Mouse (Mus musculus) embryonic fibroblast, embryonic 13.5 days (primary cell): ENCODE data around the gene Ube3b. TPM values are rescaled to one million over a fixed set of nuclear protein-coding genes. Genes with fewer than 3 reads are reported as not detected.

ENCODE experiments used
- H3K27ac ChIP-seq: 2 replicates; pipeline ENCODE4 v1.5.1; 2012; ENCODE audit warnings: low read length, control low read depth, inconsistent platforms; ENCODE audit not compliant: insufficient read depth
- H3K4me1 ChIP-seq: 2 replicates; pipeline ENCODE4 v1.6.1; 2011; ENCODE audit warnings: low read length; ENCODE audit not compliant: control insufficient read depth, insufficient read depth
- H3K4me3 ChIP-seq: 2 replicates; pipeline ENCODE4 v1.5.1; 2011; ENCODE audit warnings: mild to moderate bottlenecking, control low read depth, low read length; ENCODE audit not compliant: insufficient read depth
- CTCF ChIP-seq: IDR thresholded peaks from 2 replicates; pipeline ENCODE4 v1.5.1; 2011; ENCODE audit warnings: mild to moderate bottlenecking, control low read depth, low read length, moderate library complexity, borderline replicate concordance; ENCODE audit not compliant: insufficient read depth
- POLR2A ChIP-seq: IDR thresholded peaks from 2 replicates; pipeline ENCODE4 v1.6.1; 2011; ENCODE audit warnings: low read depth, mild to moderate bottlenecking, control low read depth, low read length, moderate library complexity
- polyA plus RNA-seq: library from polyadenylated mRNA; stranded (reverse); fragments of >200 nt; gene quantifications from 2 replicates; pipeline ENCODE4 v1.2.4, GENCODE M21; 2011; ENCODE audit warnings: low read depth; ENCODE audit not compliant: missing spikeins, insufficient read length

The Ube3b gene
- polyA plus RNA-seq = 45.5 and 45.7 TPM in 2 replicates

DNA sequence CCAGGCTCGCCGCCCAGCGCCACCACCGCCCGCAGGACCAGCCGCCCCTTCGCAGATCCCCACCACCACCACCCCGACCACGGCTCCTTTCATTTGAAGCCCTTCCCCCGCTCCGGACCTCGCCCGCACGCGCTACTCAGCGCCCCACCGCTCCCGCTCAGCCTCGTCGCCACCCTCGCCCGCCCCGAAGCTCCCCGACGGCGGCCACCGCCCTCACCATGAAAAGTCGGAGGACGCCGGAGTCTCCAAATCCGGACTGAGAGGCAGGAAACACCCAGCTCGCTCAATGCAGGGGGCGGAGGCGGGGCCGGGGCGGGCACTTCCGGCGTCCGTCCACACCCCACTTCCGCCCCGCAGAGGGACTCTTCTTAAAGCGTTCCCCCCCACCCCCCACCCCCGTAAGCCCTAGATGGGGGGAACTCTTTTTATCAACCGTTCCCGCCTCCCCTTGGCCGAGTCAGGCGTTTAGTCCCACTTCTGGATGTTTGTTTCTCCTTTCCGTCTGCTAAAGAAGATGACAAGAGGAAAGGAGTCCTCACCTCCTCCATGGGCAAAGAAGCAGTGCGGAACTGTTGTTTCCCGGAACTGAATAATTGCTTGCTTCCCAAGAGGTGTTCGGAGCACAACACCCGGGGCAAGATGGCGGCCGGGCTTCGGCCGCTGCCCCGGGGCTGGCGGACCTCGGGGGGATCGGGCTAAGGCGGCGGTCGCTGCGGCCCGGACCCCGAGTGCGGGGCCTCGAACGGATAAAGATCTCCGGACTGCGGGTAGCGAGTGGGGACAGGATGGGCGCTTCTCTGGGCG lies at the start of gene Ube3b, which contains the start of gene Kctd10:
TSS of gene Ube3b (plus strand) at position 399 of the 804 bp plus-strand sequence.
TSS of gene Kctd10 (minus strand) at position 300 of the 804 bp plus-strand sequence.
- no peak for TF ChIP-seq CTCF
- peak; percentile 91 for TF ChIP-seq POLR2A
- H3K4me3 ChIP-seq = peak within 1 kb of the TSS; percentile 99
- H3K27ac ChIP-seq = peak within 1 kb of the TSS; percentile 87
- peaks cover 9% of the 10 kb centered on the region; the same call in 1 of the 2 replicates for H3K4me1 ChIP-seq

DNA sequence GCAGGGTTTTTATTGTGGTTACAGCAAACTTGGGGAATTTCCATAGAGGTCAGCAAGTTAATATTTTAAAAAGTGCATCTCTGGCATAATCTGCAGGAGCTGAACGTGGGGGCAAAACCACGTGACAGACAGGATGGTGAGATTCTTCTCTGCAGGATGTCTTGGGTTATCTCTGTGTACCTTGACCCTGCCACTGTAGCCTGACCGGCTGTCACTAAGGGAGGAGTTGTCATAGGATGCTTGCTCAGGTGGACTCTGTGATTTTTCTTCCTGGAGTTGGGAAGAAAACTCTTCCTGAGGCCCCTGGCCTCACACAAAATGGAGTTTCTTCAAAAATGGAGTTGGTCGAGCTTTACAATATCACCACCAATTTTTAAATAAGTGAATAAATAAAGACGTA lies 37.4 kb upstream of the Ube3b start:
- TF ChIP-seq POLR2A (no peak), CTCF (no peak)
- no peaks in the 10 kb centered on the region for H3K4me1 ChIP-seq
- H3K4me3 ChIP-seq = no peak overlapping the region
- no peak overlapping the region for H3K27ac ChIP-seq

DNA sequence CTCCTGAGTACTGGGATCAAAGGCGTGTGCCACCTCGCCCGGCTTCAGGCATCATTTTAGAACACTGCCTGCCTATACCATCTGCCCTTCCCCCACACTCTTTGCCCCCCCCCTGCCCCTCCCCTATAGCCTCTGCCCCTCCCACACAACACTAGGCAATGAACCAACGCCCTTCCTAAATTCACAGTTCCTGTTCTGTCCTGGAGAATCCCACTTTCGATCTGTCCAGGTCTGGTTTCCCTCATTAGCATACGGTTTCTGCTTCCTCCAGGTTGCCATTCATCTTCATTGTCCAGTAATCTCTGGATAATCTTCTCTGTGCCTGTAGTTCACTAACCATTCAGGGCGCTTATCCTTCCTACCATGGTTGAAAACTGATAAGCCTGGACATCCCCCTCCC lies 36.8 kb upstream of the Ube3b start:
- H3K27ac ChIP-seq = no peak overlapping the region
- no peaks in the 10 kb centered on the region for H3K4me1 ChIP-seq
- no peak overlapping the region for H3K4me3 ChIP-seq
- no peak for TF ChIP-seq POLR2A
- TF ChIP-seq CTCF = no peak

GRCm38 (mm10) chr5:114345538-114345937 lies 34.9 kb upstream of the Ube3b start:
- TF ChIP-seq CTCF (no peak), POLR2A (no peak)
- H3K4me1 ChIP-seq = no peaks in the 10 kb centered on the region
- H3K27ac ChIP-seq = no peak overlapping the region

GRCm38 (mm10) chr5:114347005-114347404 lies 33.4 kb upstream of the Ube3b start:
- Histone ChIP-seq H3K27ac (no peak overlapping the region), H3K4me1 (no peaks in the 10 kb centered on the region), H3K4me3 (no peak overlapping the region)
- TF ChIP-seq CTCF = no peak

More at GRCm38 (mm10) chr5:114345538-114345937, 34.9 kb upstream of the Ube3b start:
- no peak overlapping the region for H3K4me3 ChIP-seq

DNA sequence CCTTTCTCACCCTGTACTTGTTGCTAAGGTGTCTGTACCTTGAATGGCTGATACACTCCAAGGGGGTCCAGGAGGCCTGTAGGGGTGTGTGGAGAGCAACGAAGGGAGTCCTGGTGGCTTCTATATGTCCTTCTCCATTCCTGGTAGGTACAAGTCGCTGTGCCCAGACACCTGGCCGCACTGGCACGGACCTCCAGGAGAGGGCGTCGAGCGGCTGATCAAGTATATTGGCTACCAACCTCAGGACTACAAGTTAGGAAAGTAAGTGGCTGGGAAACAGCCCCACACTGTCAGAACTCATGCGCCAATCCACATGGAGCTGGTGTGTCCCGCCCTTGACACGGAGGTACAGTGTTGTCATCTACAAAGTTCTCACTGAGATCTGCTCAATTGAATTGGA lies 28.9 kb upstream of the Ube3b start:
- H3K4me1 ChIP-seq = no peaks in the 10 kb centered on the region
- H3K27ac ChIP-seq = no peak overlapping the region
- TF ChIP-seq POLR2A (no peak), CTCF (peak; percentile 12; the same call in 1 of the 2 replicates)
- no peak overlapping the region for H3K4me3 ChIP-seq

DNA sequence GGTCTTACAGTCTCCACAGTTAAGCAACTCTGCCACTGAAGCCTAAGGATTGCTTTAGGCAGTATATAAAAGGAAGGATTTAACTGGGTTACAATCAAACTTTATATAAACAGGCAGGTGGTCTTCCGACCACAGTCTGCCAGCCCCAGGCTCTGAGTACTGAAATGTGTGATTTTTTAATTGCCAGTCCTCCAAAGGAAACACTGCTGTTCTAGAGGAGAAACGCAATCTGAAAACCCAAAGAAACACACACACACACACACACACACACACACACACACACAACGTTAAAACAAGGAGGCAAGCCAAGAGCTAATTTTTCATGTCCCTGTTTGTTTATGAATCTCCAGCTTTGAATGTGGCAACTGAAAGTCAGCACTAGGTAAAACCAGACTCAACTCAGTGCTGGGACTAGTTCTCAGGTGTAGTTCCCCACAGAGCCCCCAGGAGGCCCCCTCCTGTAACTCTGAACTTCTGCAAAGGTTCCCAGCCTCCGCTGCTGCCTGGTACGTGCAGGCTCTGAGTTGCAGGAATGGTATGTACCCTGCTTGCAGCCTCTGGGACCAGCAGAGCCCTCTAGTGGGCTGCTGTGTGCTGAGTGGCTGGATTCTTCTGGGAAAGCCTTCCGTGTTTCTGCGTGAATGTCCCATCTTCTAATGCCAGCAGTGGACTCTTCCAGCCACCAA lies 24.0 kb upstream of the Ube3b start:
- Histone ChIP-seq H3K4me3 (no peak overlapping the region), H3K27ac (peak overlapping the region; percentile 89)

DNA sequence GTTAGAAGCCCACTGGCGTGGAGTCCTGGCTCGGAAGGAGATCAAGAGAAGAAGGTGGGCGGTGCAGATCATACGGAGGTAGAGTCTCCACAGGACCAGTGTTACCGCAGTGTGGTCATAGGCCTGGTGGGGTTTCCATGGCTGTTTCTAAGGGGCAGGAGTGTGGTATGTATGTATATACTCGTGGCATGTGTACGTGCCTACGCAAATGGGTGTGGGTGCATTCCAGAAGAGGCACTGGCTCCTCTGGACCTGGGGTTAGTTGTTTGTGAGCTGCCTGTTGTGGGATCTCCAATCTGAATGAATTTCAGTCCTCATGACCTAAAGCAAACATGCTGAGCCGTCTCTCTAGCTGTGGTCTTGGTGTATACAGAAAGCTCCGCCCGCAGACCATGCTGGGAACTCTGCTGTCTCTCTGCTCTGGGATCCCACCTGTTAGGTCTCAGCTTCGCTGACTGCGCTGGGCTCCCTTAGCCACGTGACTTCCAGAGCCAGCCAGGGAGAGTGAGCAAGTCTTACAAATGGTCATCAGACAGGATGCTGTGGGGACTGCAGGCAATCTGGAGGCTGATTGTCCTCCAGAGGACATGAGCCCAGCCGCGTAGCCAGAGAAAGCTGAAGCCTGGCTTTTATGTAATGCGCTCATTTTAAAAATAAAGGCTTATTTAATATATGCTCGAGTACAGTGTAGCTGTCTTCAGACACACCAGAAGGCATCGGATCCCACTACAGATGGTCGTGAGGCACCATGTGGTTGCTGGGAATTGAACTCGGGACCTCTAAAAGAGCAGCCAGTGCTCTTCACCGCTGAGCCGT lies 23.3 kb upstream of the Ube3b start:
- TF ChIP-seq CTCF (no peak), POLR2A (peak; percentile 41; the same call in 1 of the 2 replicates)
- no peak overlapping the region for H3K4me3 ChIP-seq
- peak overlapping the region; percentile 89 for H3K27ac ChIP-seq
- no peaks in the 10 kb centered on the region for H3K4me1 ChIP-seq

More for the DNA sequence above, 24.0 kb upstream of the Ube3b start:
- peak; percentile 69 for TF ChIP-seq CTCF
- no peak for TF ChIP-seq POLR2A
- H3K4me1 ChIP-seq = no peaks in the 10 kb centered on the region

GRCm38 (mm10) chr5:114358833-114359232 lies 21.6 kb upstream of the Ube3b start:
- H3K4me1 ChIP-seq = no peaks in the 10 kb centered on the region
- TF ChIP-seq CTCF (no peak), POLR2A (no peak)
- no peak overlapping the region for H3K27ac ChIP-seq
- H3K4me3 ChIP-seq = no peak overlapping the region

DNA sequence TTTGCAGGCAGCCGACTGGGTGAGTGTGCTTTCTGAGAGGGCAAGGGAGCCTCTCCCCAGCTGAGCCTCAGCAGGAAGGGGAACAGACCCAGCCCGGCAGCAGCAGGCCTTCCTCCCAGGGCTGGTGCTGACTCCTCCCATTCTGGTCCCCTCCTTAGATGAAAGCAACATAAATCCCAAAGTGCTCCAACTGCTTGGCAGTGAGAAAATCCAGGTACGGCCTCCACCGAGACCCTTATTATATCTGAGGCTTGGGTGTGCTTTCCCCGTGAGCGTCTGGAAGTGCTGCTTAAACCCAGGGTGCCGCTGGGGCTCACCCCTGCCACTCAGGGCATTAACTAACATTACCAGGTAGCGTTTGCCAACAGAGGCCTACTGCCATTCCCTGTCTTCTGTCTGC lies 20.8 kb upstream of the Ube3b start:
- H3K4me3 ChIP-seq = no peak overlapping the region
- no peaks in the 10 kb centered on the region for H3K4me1 ChIP-seq
- no peak for TF ChIP-seq POLR2A
- no peak for TF ChIP-seq CTCF
- no peak overlapping the region for H3K27ac ChIP-seq
